Mouse (Mus musculus): ENCODE results near the gene Insr.
A peak's percentile ranks its signal among the peaks of the same experiment; 100 is the strongest.
"Not testable (repeated sequence)": the region's sequence is repeated elsewhere in the genome, so short reads cannot be mapped to it uniquely, and the experiment has no call there.

Gene Insr

DNA sequence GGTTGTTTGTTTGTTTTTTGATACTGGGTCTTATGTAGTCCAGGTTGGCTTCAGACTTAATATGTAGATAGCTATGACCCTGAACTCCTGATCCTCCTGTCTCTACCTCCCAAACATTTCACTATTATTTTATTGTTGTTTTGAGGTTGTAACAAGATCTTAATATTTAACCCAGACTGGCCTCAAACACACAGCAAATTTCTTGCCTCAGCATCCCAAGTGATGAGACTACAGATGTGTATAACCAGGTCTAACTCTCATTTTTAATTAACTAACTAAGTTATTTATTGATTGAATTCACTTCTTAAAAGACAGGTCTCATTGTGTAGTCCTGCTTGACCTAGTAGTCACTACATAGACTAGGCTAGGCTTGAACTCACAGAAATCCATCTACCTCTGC lies 88.4 kb downstream of the Insr start:
- DNase-seq (ENCODE audit: low spot score in 2 of 2) = no peak

DNA sequence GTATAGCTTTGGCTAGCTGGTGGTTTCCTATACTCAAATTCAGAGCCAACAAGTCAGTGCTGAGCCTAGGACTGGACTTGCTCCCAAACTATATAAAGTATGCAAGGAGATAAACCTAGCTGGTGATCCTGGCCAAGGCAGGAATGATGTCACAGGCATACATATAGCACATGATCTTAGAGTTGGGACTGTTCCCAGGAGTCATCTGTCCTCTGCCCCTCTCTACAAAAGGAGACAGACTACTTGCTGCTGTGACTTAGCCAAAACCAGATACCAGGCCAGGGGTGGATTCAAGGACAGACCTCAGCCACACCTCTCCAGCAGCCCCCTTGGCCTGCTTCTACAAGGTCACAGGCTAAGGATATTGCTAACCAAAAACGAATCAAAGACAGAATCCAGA lies 92.0 kb downstream of the Insr start:
- no peak for DNase-seq (ENCODE audit: low spot score in 2 of 2)

DNA sequence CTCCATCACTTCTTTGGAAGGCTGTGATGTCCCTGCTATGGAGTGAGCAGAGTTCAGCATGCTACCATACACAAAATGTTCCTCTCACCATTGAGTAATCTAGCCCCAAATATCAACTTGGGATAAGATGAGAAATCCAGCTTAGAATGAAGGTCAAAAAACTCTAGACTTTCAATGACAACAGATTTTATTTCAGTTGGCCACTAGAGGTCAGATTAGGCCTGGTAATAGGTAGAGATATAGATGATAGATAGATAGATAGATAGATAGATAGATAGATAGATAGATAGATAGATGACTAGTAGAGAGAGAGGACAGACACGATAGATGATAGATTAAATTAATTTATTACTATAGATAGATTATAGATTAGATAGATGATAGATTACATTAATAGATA lies 99.5 kb downstream of the Insr start:
- no peak for DNase-seq (ENCODE audit: low spot score in 2 of 2)

DNA sequence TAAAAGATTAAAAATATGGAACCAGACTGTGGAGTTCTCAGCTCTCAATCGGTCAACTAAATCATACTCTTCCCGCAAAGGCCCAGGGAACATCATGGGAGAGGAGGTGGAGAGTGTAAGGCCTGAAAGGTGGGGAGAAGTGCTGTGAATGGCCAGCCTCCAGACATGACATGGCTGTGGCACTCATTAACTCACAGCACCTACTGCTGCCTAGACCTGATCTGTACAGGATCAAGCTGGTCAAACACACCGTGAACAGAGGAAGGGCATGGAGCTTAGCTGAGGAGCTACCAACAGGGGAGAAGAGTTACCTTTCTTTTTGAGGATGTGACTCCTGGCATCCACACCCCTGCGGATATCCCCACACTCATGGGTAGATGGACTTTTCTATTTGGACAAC lies 102.0 kb downstream of the Insr start:
- DNase-seq (ENCODE audit: low spot score in 2 of 2) = no peak

DNA sequence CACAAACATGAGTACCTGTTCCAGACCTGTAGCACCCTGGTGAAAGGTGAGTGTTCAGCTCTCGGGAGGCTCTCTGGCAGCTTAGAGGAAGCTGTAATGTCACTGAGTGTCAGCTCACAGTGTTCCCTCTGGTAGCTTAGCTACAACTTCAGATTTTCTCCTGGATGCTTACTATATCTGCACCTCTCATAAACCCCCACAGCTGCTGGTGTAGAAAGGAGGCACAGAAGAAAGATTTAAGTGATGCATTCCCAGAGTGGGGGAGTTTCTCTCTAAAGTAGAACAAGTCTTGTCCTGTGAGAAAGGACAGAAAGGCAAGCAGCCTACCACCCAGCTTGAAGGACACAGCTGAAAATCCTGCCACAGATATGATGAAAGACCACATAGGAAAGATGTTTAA lies 107.2 kb downstream of the Insr start:
- peak in 1 of 2 experiments; percentile 18 for DNase-seq (ENCODE audit: low spot score in 2 of 2)

DNA sequence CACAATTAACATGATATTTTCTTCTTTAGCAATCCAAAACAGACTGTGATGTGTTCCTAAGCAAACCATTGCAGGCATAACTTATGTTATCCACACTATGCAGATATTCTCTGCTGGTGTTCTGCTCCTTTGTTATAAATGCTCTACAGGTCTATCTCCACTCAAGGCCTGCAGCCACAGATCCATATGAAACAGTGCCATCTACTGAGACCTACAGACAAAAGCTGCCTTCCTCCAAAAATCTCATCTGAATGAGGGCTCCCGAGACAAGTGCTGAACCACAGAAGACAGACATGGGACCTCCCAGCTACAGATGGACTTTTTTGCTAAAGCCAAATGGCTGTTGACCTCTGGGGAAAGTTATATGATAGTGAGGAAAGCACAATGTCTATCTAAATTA lies 132.9 kb downstream of the Insr start:
- no peak for DNase-seq (ENCODE audit: low spot score in 2 of 2)

DNA sequence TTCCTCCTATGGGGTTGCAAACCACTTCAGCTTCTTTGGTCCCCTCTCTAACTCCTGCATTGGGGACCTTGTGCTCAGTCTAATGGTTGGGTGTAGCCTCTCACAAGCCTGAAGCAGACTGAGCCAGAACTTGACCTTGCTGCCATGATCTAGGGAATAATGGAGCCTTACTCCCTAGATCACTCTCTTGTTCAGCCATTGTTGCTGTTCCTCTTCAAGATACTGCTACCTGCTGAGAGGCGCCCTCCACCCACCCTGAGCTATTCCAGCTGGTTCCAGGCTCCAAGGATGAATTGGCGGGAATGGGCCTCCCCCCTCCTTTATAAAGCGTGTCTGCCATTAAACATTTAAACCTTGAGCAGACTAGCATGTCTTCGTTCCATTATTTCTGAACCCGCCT lies 179.0 kb downstream of the Insr start:
- DNase-seq (ENCODE audit: low spot score in 2 of 2) = not testable (repeated sequence)

All from frontal cortex, postnatal 10 days (tissue).